Mouse (Mus musculus) liver, embryonic 11.5 days (tissue): ENCODE data around the gene Strip2. TPM values are rescaled to one million over a fixed set of nuclear protein-coding genes. Genes with fewer than 3 reads are reported as not detected.

ENCODE experiments used
- ATAC-seq: fragments of 200-750 bp; cut with Nextera tagmentation; replicated peaks from 2 replicates; pipeline ENCODE4 v1.8.0; 2017; ENCODE audit warnings: moderate number of reproducible peaks, mild to moderate bottlenecking, moderate TSS enrichment, moderate library complexity; ENCODE audit not compliant: low FRiP score
- DNase-seq: peaks from one replicate; pipeline ENCODE4 v3.0.0-alpha.2; 2017; ENCODE audit warnings: low spot score
- H3K27ac ChIP-seq: fragments of 300-500 bp; sonication (generic); 2 replicates; pipeline ENCODE4 v1.5.1; 2014; ENCODE audit warnings: mild to moderate bottlenecking, low read depth, low read length, control low read depth
- H3K27me3 ChIP-seq: fragments of 300-500 bp; sonication (generic); replicated peaks from 2 replicates; pipeline ENCODE4 v1.6.1; 2014; ENCODE audit warnings: low read length, mixed read lengths; ENCODE audit not compliant: control insufficient read depth, insufficient read depth
- H3K36me3 ChIP-seq: fragments of 300-500 bp; sonication (generic); 2 replicates; pipeline ENCODE4 v1.6.1; 2014; ENCODE audit warnings: mild to moderate bottlenecking, low read length, moderate library complexity, mixed read lengths; ENCODE audit not compliant: control insufficient read depth, insufficient read depth
- H3K4me1 ChIP-seq: fragments of 300-500 bp; sonication (generic); replicated peaks from 2 replicates; pipeline ENCODE4 v1.6.1; 2014; ENCODE audit warnings: low read length, mixed read lengths; ENCODE audit not compliant: control insufficient read depth, insufficient read depth
- H3K4me2 ChIP-seq: fragments of 300-500 bp; sonication (generic); 2 replicates; pipeline ENCODE4 v1.6.1; 2014; ENCODE audit warnings: mild to moderate bottlenecking, control low read depth, moderate library complexity
- H3K4me3 ChIP-seq: fragments of 300-500 bp; sonication (generic); 2 replicates; pipeline ENCODE4 v1.5.1; 2014; ENCODE audit warnings: low read depth, low read length, control low read depth
- H3K9ac ChIP-seq: fragments of 300-500 bp; sonication (generic); 2 replicates; pipeline ENCODE4 v1.6.1; 2014; ENCODE audit warnings: low read depth, low read length, control low read depth
- H3K9me3 ChIP-seq: fragments of 300-500 bp; sonication (generic); 2 replicates; pipeline ENCODE4 v1.6.1; 2016; ENCODE audit warnings: low read length, inconsistent platforms, mixed read lengths; ENCODE audit not compliant: control insufficient read depth
- WGBS: fragments of 180-500 bp; shearing (Covaris S2); extraction: QIAGEN DNeasy Blood & Tissue Kit; methylation state at CpG from one replicate; pipeline ENCODE4 v1.1.7; 2014; 5-methylcytosine and 5-hydroxymethylcytosine counted together
- polyA plus RNA-seq: library from polyadenylated mRNA; unstranded; fragments of >200 nt; fragmentation: Nextera tagmentation; extraction: Ambion mirVana; gene quantifications from 2 replicates; pipeline ENCODE4 v1.2.1, GENCODE M21; 2014

The Strip2 gene
- polyA plus RNA-seq, 1 experiment from 2014 or later = 0.51 TPM

GRCm38 (mm10) chr6:29967917-29968316 lies 51.1 kb downstream of the Strip2 start:
- no peak for DNase-seq
- Histone ChIP-seq H3K4me1 (no peaks in the 10 kb centered on the region), H3K9ac (no peak overlapping the region), H3K27me3 (no peaks in the 10 kb centered on the region), H3K4me2 (no peak overlapping the region), H3K27ac (no peak overlapping the region), H3K9me3 (no peaks in the 10 kb centered on the region), H3K4me3 (no peak overlapping the region), H3K36me3 (no peaks in the 10 kb centered on the region)
- WGBS = 69% methylated on average over 7 of the region's 7 CpGs
- ATAC-seq = no peak

GRCm38 (mm10) chr6:29973341-29973740 lies 56.5 kb downstream of the Strip2 start:
- Histone ChIP-seq H3K27ac (no peak overlapping the region), H3K36me3 (no peaks in the 10 kb centered on the region), H3K9me3 (no peaks in the 10 kb centered on the region), H3K27me3 (no peaks in the 10 kb centered on the region), H3K9ac (no peak overlapping the region), H3K4me3 (no peak overlapping the region), H3K4me1 (no peaks in the 10 kb centered on the region), H3K4me2 (no peak overlapping the region)
- no peak for ATAC-seq
- no peak for DNase-seq
- WGBS = 76% methylated on average over 5 of the region's 5 CpGs

GRCm38 (mm10) chr6:29974836-29975235 lies 58.0 kb downstream of the Strip2 start:
- DNase-seq = no peak
- 57% methylated on average over 8 of the region's 8 CpGs for WGBS

GRCm38 (mm10) chr6:29980461-29980860 lies 63.6 kb downstream of the Strip2 start:
- WGBS = 71% methylated on average over 6 of the region's 6 CpGs
- ATAC-seq = no peak

More at GRCm38 (mm10) chr6:29974836-29975235, 58.0 kb downstream of the Strip2 start:
- Histone ChIP-seq H3K27ac (no peak overlapping the region), H3K36me3 (no peaks in the 10 kb centered on the region), H3K9ac (no peak overlapping the region), H3K4me3 (no peak overlapping the region), H3K4me2 (no peak overlapping the region), H3K4me1 (no peaks in the 10 kb centered on the region), H3K9me3 (no peaks in the 10 kb centered on the region), H3K27me3 (no peaks in the 10 kb centered on the region)
- ATAC-seq = no peak

GRCm38 (mm10) chr6:29981797-29982196 lies 65.0 kb downstream of the Strip2 start:
- Histone ChIP-seq H3K27me3 (no peaks in the 10 kb centered on the region), H3K36me3 (no peaks in the 10 kb centered on the region), H3K4me1 (peaks cover 11% of the 10 kb centered on the region), H3K9ac (no peak overlapping the region), H3K27ac (no peak overlapping the region), H3K4me2 (no peak overlapping the region), H3K4me3 (no peak overlapping the region), H3K9me3 (no peaks in the 10 kb centered on the region)
- DNase-seq (no peak), ATAC-seq (no peak)

More at GRCm38 (mm10) chr6:29980461-29980860, 63.6 kb downstream of the Strip2 start:
- no peaks in the 10 kb centered on the region for H3K36me3 ChIP-seq
- H3K27ac ChIP-seq = no peak overlapping the region
- H3K4me3 ChIP-seq = no peak overlapping the region
- DNase-seq = no peak
- H3K9me3 ChIP-seq = no peaks in the 10 kb centered on the region
- H3K4me2 ChIP-seq = no peak overlapping the region
- H3K27me3 ChIP-seq = no peaks in the 10 kb centered on the region
- H3K4me1 ChIP-seq = peaks cover under 1% of the 10 kb centered on the region
- no peak overlapping the region for H3K9ac ChIP-seq

- Histone ChIP-seq H3K9me3 (no peaks in the 10 kb centered on the region), H3K27ac (peak overlapping the region; percentile 71), H3K36me3 (no peaks in the 10 kb centered on the region), H3K4me3 (peak overlapping the region; percentile 71), H3K4me1 (peaks cover 18% of the 10 kb centered on the region), H3K4me2 (peak overlapping the region; percentile 95), H3K9ac (peak overlapping the region; percentile 63), H3K27me3 (no peaks in the 10 kb centered on the region)
- WGBS = under 1% methylated on average over 37 of the region's 37 CpGs
- ATAC-seq = peak; percentile 84
- peak; percentile 80 for DNase-seq
These were observed 68.3 kb downstream of the Strip2 start for GRCm38 (mm10) chr6:29985058-29985498.

- Histone ChIP-seq H3K4me2 (peak overlapping the region; percentile 95), H3K9me3 (no peaks in the 10 kb centered on the region), H3K36me3 (no peaks in the 10 kb centered on the region), H3K4me1 (peaks cover 18% of the 10 kb centered on the region), H3K27me3 (no peaks in the 10 kb centered on the region), H3K27ac (peak overlapping the region; percentile 71), H3K4me3 (peak overlapping the region; percentile 71), H3K9ac (peak overlapping the region; percentile 63)
- 2% methylated on average over 14 of the region's 14 CpGs for WGBS
- DNase-seq = no peak
- ATAC-seq = peak; percentile 22
These were observed 68.7 kb downstream of the Strip2 start for GRCm38 (mm10) chr6:29985504-29985903.

- Histone ChIP-seq H3K9ac (peak overlapping the region; percentile 63), H3K36me3 (no peaks in the 10 kb centered on the region), H3K4me3 (peak overlapping the region; percentile 71), H3K4me2 (peak overlapping the region; percentile 95), H3K27ac (no peak overlapping the region), H3K4me1 (peaks cover 18% of the 10 kb centered on the region), H3K27me3 (no peaks in the 10 kb centered on the region), H3K9me3 (no peaks in the 10 kb centered on the region)
- DNase-seq (no peak), ATAC-seq (no peak)
- 27% methylated on average over 6 of the region's 6 CpGs for WGBS
These were observed 69.2 kb downstream of the Strip2 start for GRCm38 (mm10) chr6:29985986-29986385.

GRCm38 (mm10) chr6:29987246-29987645 lies 70.4 kb downstream of the Strip2 start:
- Histone ChIP-seq H3K4me2 (no peak overlapping the region), H3K27ac (no peak overlapping the region), H3K4me1 (peaks cover 18% of the 10 kb centered on the region), H3K36me3 (no peaks in the 10 kb centered on the region), H3K27me3 (no peaks in the 10 kb centered on the region), H3K9ac (no peak overlapping the region), H3K4me3 (no peak overlapping the region), H3K9me3 (no peaks in the 10 kb centered on the region)
- DNase-seq (no peak), ATAC-seq (no peak)
- 40% methylated on average over 3 of the region's 3 CpGs for WGBS
